Mouse (Mus musculus): Measurements from ENCODE around the gene Celf1. TPM values are rescaled to one million over a fixed set of nuclear protein-coding genes. Genes with fewer than 3 reads are reported as not detected.
"Not testable (repeated sequence)": the region's sequence is repeated elsewhere in the genome, so short reads cannot be mapped to it uniquely, and the experiment has no call there.

Gene Celf1
- total and polyA plus RNA-seq, 3 experiments: 46.2 to 212 (median 82.3) TPM

GRCm38 (mm10) chr2:90893673-90894298 is 46.4 kb upstream of the Celf1 start (continued):
- no peak for TF ChIP-seq MYB (IDR thresholded peaks at IDR 0.05; ENCODE audit: low read depth, low read length)
- TF ChIP-seq CHD1 (IDR thresholded peaks at IDR 0.05; ENCODE audit: low read depth, low read length): no peak

GRCm38 (mm10) chr2:90894299-90894677 is 45.9 kb upstream of the Celf1 start:
- H3K27me3 ChIP-seq (ENCODE audit: control insufficient read depth in 1 of 2, insufficient read depth in 2 of 2, low read length in 2 of 2); H3K4me3 ChIP-seq (ENCODE audit: control insufficient read depth in 1 of 2, insufficient read depth in 1 of 2, low read depth in 2 of 2, low read length in 2 of 2); H3K9me3 ChIP-seq (replicated peaks; ENCODE audit: insufficient read depth, low read length); H3K9ac ChIP-seq (ENCODE audit: control insufficient read depth, low read depth, low read length, poor library complexity, severe bottlenecking); H3K79me2 ChIP-seq (ENCODE audit: control insufficient read depth, insufficient read depth, low read length, poor library complexity); DNase-seq (ENCODE audit: low read depth, low spot score): not testable (repeated sequence)
- peaks cover 4 to 22% of the 10 kb centered on the region in 2 experiments; a peak in 3 of 4 replicates for H3K36me3 ChIP-seq (ENCODE audit: control insufficient read depth in 1 of 2, insufficient read depth in 2 of 2, low read length in 2 of 2)
- peak overlapping the region; percentile 67 for H3K27ac ChIP-seq (ENCODE audit: control insufficient read depth, low read depth, low read length)
- peaks cover 8 to 25% of the 10 kb centered on the region in 2 experiments for H3K4me1 ChIP-seq (ENCODE audit: control insufficient read depth in 1 of 2, insufficient read depth in 2 of 2, low read length in 2 of 2)

GRCm38 (mm10) chr2:90903398-90903797 is 36.8 kb upstream of the Celf1 start:
- Histone ChIP-seq H3K4me1 (ENCODE audit: control insufficient read depth in 1 of 2, insufficient read depth in 2 of 2, low read length in 2 of 2) (peaks cover 0 to 8% of the 10 kb centered on the region in 2 experiments; a peak in 2 of 4 replicates), H3K27ac (ENCODE audit: control insufficient read depth, low read depth, low read length) (no peak overlapping the region)
- TF ChIP-seq ZC3H11A (IDR thresholded peaks at IDR 0.05; ENCODE audit: low read depth, low read length): no peak
- no peak for TF ChIP-seq TCF12 (IDR thresholded peaks at IDR 0.05; ENCODE audit: low read depth, low read length)
- TF ChIP-seq ELF1 (IDR thresholded peaks at IDR 0.05; ENCODE audit: low read depth, low read length): no peak
- no peak for TF ChIP-seq MAFK (IDR thresholded peaks at IDR 0.05; ENCODE audit: borderline replicate concordance, low read depth, low read length)
- TF ChIP-seq MAZ (IDR thresholded peaks at IDR 0.05; ENCODE audit: low read depth, low read length): no peak
- no peak for TF ChIP-seq ZKSCAN1 (IDR thresholded peaks at IDR 0.05; ENCODE audit: low read depth, low read length)
- TF ChIP-seq KAT2A (conservative IDR thresholded peaks at IDR 0.05; ENCODE audit: low read depth, low read length): no peak
- TF ChIP-seq ZNF384 (IDR thresholded peaks at IDR 0.05; ENCODE audit: low read depth, low read length): no peak
- TF ChIP-seq ETS1 (IDR thresholded peaks at IDR 0.05; ENCODE audit: low read depth, low read length): no peak
- TF ChIP-seq GATA1 (IDR thresholded peaks at IDR 0.05; ENCODE audit: low read depth, low read length): no peak
- no peak for TF ChIP-seq CHD2 (IDR thresholded peaks at IDR 0.05; ENCODE audit: low read length)
- TF ChIP-seq NELFE (IDR thresholded peaks at IDR 0.05; ENCODE audit: low read depth, low read length): no peak
- TF ChIP-seq RAD21 (IDR thresholded peaks at IDR 0.05; ENCODE audit: low read depth, low read length): no peak
- TF ChIP-seq GABPA (IDR thresholded peaks at IDR 0.05; ENCODE audit: low read depth, low read length): no peak
- no peak for TF ChIP-seq EP300 (IDR thresholded peaks at IDR 0.05; ENCODE audit: low read depth in 1 of 2, low read length in 2 of 2)

More at GRCm38 (mm10) chr2:90903398-90903797, 36.8 kb upstream of the Celf1 start:
- DNase-seq (ENCODE audit: low read depth, low spot score): no peak
- H3K79me2 ChIP-seq (ENCODE audit: control insufficient read depth, insufficient read depth, low read length, poor library complexity): peaks cover 19% of the 10 kb centered on the region
- H3K9me3 ChIP-seq (replicated peaks; ENCODE audit: insufficient read depth, low read length): no peaks in the 10 kb centered on the region
- H3K9ac ChIP-seq (ENCODE audit: control insufficient read depth, low read depth, low read length, poor library complexity, severe bottlenecking): peak overlapping the region; percentile 91; the same call in 1 of the 2 replicates
- H3K4me3 ChIP-seq (ENCODE audit: control insufficient read depth in 1 of 2, insufficient read depth in 1 of 2, low read depth in 2 of 2, low read length in 2 of 2): peak overlapping the region; percentile 74 to 91
- no peaks in the 10 kb centered on the region for H3K27me3 ChIP-seq (ENCODE audit: control insufficient read depth in 1 of 2, insufficient read depth in 2 of 2, low read length in 2 of 2)
- peaks cover 5 to 16% of the 10 kb centered on the region in 2 experiments for H3K36me3 ChIP-seq (ENCODE audit: control insufficient read depth in 1 of 2, insufficient read depth in 2 of 2, low read length in 2 of 2)

All from MEL (cell line).